Mouse (Mus musculus): ENCODE measurements around the gene Ssbp2.
A peak's percentile ranks its signal among the peaks of the same experiment; 100 is the strongest.

GRCm38 (mm10) chr13:91640219-91640618, 180.1 kb downstream of the Ssbp2 start:
- TF ChIP-seq MAFK (IDR thresholded peaks at IDR 0.05; ENCODE audit: borderline replicate concordance, low read depth, low read length) (no peak), CTCF (IDR thresholded peaks at IDR 0.05 in 2 of 3, conservative IDR thresholded peaks at IDR 0.05 in 1 of 3; ENCODE audit: control insufficient read depth in 1 of 3, insufficient read depth in 1 of 3, low read depth in 2 of 3, low read length in 3 of 3, poor library complexity in 1 of 3, severe bottlenecking in 1 of 3) (no peak), CHD2 (IDR thresholded peaks at IDR 0.05; ENCODE audit: low read length) (no peak), USF1 (IDR thresholded peaks at IDR 0.05; ENCODE audit: low read depth, low read length) (no peak), TBP (IDR thresholded peaks at IDR 0.05; ENCODE audit: low read depth, low read length) (no peak), JUND (IDR thresholded peaks at IDR 0.05; ENCODE audit: low read depth, low read length) (no peak), MYB (IDR thresholded peaks at IDR 0.05; ENCODE audit: low read depth, low read length) (no peak), ETS1 (IDR thresholded peaks at IDR 0.05; ENCODE audit: low read depth, low read length) (0 out of 2 replicates have a peak, but pooled peaks have one; percentile 33), POLR2AphosphoS5 (IDR thresholded peaks at IDR 0.05; ENCODE audit: borderline replicate concordance, low read depth, low read length) (no peak), NELFE (IDR thresholded peaks at IDR 0.05; ENCODE audit: low read depth, low read length) (no peak)

Measured in MEL (cell line).